Mouse (Mus musculus) heart, adult 18-20 months (tissue): ENCODE results near the gene H6pd. TPM values are rescaled to one million over a fixed set of nuclear protein-coding genes. Genes with fewer than 3 reads are reported as not detected.

Source experiments
- DNase-seq, 2 experiments: peaks; one replicate each; pipeline ENCODE4 v3.0.0; 2021 to 2022; ENCODE audit warnings: mixed read lengths in 1 of 2
- total RNA-seq, 2 experiments: library from RNA; stranded (reverse); gene quantifications; 2 replicates each; pipeline ENCODE4 v1.2.3; 2021

Gene H6pd
- total RNA-seq, 2 experiments from 2014 or later: 35.4 to 48.7 TPM

DNA sequence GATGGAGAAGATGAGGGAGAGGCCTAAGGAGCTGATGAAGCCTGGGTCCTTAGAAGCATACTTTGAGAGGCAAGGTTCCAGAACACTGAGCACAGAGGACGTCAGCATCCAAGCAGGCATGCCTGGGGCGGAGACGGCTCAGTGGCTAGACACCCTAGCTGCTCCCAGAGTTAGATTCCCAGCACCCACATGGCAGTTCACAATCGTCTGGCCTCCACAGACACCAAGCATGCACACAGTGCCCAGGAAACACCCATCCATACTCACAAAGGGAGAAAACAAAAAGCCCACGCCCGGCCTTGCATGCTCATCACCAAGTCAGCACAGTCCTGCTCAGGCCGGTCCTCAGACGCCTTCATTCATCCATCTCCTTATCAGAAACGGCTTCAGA is 9.3 kb downstream of the H6pd start:
- DNase-seq: peak in 1 of 2 experiments; percentile 38

DNA sequence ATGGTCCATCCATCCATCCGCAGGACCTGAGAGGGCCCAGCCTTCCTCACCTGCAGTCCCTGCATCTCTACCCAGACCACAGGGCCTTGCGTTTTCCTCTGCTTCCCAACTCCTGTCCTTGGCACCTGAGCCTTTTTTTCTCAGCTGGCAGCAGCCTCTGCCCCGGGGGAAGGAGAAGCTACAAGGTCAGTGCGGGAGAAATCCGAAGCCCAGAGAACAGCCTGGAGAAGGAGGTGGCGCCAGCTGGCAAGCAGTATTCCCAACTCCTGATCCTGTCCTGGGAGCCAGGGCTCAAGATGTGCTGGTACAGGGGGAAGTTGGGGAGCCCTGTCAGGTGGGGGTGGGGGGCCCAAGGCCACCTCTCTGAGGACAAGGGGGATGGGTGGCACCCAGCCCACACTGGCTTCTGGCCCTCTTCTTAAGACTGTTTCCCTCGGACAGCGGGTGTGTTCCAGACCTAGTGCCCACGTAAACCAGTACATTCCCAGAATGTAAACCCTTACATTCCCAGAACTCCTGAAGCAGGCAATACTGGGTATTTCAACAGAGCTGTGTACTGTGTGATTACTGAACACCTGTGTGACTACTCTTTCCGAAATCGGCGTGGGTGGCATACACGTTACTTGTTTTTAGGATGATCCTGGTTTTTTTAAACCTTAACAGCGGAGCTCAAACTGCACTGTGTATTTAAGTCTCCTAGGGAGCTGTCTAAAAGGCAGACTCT is 9.9 kb downstream of the H6pd start:
- DNase-seq: peak; percentile 80 to 88

DNA sequence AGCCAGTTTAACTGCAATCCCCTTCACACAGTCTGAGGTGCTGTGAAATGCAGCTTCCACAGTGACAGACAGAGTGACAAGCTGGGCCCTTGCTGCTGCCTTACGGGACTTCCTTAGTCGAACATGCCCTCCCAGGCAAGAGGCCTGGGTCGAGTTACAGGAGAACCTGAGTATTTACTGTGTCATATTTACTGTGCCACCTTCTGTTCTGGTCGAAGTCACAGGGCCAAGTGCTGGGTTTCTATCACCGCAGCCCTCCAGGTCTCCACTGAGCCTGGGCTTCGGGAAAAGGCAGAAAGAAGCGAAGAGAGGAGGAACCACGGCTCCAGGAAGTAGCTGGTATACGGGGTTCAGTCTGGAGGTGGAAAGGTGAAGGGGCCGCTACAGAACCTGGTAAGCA is 10.8 kb downstream of the H6pd start:
- no peak for DNase-seq

DNA sequence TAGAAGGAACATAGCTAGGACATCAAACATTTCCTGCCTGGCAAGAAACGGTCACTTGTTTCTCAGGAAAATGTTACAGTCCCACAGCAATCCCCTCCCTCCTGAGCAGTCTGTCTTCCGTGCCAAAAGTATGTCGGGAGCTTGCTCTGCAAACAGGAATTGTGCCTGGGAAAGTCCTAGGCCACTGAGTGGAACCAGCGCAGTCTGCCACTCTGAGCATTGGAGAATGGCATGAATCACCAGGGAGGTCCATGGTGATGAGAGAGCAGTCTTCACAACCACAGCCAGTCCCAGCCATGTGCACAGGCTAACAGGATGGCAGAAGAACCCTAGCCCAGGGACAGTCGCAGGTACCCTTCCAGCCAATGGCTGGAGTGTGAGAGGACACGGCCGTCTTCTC is 12.4 kb downstream of the H6pd start:
- peak in 1 of 2 experiments; percentile 35 for DNase-seq

DNA sequence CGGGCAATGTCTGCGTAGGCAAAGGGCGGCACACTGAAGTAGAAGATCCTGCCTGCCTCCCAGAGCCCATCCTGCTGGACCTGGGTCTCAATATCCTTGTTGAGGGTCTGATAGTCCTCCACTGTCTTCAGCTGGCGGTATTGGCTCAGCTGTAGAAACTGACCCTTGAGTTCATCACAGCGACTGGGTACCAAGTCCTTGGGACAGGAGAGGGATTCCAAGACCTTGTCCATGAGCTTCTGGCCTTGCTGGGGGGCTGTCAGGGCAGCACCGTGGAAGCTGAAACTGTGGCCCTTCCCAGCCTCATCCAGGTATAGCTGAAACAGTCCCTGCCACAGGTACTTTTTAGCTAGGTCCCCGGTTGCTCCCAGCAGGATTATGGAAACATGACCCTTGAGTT is 12.9 kb downstream of the H6pd start:
- DNase-seq: no peak

DNA sequence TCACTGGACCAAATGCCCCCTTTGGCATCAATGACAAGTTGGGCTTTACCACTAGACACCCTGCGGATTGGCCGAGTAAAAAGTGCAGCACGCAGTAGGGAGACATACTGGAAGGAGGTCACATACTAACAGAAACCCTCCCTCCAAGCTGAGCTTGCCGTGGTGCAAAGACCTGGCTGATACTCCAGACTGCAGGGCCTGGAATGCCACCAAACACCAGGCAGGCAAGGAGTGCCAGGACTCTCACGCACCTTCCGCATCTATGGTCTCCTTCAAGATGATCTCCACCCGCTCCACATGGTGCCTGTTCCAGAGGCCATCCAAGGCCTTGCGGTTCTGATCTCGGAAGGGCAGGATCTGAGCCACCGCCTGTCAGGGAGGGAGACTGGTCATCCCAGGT is 14.6 kb downstream of the H6pd start:
- DNase-seq: no peak

DNA sequence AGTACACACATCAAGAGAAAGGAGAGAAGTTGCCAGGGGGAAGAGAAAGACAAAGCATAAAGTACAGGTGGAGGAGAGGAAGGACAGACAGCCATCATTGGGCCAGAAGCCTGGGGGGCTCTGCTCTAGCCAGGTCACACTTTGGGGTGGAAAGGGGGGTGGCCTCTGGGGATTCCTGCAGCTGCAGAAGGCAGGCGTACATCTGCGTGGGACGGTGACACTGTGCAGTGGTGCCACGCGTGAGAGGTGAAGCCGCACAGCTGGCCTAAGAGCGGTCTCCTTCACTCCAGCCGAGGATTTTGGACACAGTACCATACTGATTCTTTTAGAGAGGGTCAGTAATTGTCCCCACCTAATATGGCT is 16.2 kb downstream of the H6pd start:
- no peak for DNase-seq

DNA sequence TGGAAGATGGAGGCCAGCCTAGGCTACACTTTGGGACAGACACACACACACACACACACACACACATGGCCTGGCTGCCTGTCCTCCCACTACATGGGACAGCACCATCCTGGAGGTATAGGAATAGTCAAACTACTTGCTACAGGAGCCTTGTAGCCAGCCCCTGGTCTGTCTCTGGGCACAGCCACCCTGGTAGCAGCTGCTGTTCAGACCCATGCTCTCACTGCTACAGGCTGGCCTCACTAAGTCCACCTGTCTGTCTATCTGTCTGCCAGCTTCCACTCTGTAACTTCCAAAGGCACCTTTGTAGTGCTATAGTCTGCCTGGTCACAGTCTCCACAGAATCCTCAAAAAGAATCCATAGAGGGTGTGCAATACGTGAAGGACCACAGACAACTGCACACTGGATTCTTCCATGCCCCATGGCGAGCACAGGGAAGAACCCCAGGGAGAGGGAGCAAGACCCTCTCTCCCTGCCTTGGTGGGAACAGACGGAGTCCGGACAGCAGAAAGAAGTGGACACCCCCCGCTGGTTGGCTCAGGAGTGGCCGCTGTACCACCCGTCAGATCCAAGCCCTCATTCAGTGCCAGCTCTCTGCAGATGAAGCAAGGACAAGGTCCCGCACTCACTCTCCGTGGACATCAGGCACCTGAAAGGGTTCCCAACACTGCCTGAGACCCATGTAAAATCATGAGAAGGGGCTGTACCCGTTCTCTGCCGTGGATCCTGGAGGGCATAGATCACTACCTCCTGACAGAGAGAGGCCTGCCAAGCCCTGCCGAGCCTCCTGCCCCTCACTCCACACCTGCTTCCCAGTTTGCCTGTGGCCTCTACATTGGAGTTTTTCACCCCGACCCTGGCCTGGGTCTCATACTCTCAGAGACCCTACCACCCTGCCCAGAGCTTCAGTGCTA is 16.8 kb downstream of the H6pd start:
- no peak for DNase-seq

DNA sequence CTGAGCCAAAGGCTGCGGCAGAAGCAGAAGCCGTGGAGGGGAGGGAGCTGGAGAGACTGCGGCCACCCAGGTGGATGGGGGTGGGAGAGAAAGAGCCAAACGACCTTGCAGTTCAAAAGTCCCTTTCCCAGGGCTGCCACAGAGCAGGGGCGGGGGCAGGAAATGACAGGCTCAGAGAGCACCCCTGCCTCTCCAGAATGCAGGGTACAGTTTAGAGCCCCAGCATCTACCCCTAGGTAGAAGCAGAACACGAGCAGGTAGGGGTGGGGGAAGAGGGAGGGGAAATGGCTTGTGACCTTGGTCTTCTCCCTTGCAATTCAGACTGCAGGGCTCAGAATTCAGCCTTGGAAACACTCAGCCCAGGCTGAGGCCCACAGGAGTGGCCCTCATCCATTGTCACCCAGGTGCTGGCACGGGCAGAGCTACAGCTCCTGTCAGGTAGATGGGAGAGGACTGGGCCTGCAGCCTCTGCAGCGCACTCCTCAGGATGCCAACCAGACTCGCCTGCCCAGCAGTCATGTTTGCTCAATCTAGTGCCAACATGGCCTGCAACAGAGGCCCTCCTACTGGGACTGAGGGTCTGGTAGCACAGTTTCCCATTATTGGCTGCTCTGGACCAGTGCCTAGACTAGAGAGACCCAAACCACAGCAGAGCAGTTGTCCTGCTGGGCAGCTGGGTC is 17.7 kb downstream of the H6pd start:
- no peak for DNase-seq

DNA sequence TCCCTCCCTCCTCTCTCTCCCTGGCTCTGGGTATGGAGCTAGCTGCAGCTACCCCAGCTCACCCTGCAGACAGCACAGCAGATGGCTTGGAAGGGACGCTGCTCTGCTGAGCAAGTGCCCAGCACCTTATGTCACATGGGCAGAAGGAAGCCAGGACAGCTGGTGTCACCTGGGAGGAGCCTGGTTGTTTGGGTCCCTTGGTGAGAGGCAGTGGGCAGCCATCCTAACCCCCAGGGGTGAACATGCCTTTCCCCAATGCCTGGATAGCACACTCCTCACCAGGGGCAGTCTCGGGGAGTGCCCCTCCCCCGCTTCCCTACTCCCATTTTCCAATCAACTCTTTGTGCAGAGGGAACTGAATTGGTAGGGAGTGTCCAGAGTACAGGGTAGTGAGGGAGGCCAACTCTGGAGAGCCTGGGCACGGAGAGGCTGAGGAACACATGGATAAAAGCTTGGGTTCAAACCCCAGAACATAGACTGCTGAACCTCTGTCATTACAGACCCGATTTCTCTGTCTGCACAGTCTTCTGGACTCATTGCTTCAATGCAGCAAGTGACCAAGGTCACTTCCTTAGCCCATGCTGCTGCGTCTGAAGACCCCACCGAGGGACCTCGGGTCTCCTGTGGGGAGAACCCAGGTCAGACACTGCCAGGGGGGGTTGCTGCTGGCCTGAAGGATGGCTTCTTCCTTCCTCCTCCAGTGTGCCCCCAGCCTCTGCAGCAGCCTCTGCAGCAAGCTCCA is 18.4 kb downstream of the H6pd start:
- peak; percentile 76 to 82 for DNase-seq

DNA sequence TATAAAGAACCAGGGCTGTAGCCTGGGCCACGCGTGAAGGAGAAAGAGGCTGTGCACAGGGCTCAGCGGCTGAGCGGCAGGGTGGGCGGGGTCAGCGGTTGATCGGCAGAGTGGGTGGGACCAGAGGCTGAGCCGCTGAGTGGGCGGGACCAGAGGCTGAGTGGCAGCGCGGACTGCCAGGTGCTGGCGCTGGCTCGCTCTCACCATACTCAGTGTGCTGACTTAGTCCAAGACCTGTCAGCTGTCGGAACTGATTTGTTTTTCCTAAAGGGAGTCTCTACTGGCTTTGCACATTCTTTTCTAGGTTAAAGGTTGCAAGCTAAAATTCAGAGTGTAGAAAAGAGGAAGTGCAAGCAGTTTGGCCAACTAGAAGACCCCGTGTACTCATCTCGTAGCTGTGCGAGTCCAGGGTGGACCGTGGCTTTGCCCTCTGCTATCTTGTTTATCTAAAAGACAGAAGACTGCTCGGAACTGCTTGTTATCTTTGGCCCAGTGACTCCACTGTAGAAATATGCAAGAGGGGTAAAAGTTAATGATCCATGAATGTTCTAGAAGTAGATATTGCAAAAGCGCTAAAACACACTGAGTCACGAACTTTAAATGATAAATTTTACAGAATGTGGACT is 19.8 kb downstream of the H6pd start:
- DNase-seq: peak; percentile 92 to 94

DNA sequence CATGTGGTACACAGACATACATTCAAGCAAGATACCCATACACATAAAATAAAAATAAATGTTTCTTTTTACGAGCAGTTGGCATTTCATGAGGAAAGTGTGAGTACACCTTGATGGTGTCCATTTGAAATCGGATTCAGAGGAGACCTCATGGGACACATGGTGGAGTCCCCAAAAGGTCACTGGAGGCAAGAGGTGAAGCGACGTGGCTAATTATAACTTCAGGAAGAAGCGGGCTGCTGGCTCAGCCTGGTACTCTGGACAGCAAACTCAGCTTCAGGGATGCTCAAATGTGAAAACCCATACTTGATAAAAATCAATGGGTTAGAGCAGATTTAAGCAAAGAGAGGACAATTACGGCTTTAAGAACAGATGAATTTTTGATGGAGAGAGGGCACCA is 20.5 kb downstream of the H6pd start:
- no peak for DNase-seq

DNA sequence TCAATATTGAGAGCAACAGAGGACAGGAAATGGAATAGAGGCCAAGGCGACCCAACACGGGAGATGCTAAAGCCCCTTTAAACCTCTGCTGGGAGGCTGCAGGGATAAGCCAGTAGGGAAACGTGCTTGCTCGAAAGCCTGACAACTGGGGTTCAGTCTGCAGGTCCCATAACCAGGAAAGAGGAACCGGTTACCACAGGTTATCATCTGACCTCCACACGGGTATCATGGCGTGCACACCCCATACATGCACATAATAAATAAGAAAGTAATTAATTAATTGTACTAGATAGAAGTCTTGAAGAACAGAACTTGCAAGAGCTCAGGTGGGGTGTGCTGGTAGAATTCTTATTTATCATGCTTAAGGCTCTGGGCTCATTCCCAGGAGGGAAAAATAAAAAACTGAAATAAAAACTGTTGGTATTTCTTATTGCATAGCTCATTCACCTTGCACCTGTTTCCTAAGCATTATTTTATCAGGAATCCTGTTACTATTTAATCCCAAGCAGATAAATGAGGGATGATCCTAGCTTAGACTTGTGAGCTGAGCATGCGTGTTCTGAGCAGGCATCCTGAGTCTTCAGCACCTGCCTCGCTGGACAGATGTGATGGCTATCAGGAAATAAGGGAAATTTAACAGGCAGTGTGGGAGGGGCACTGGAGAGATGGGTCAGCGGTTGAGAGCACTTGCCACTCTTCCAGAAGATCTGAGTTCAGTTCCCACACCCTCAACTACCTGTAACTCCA is 22.0 kb downstream of the H6pd start:
- no peak for DNase-seq

DNA sequence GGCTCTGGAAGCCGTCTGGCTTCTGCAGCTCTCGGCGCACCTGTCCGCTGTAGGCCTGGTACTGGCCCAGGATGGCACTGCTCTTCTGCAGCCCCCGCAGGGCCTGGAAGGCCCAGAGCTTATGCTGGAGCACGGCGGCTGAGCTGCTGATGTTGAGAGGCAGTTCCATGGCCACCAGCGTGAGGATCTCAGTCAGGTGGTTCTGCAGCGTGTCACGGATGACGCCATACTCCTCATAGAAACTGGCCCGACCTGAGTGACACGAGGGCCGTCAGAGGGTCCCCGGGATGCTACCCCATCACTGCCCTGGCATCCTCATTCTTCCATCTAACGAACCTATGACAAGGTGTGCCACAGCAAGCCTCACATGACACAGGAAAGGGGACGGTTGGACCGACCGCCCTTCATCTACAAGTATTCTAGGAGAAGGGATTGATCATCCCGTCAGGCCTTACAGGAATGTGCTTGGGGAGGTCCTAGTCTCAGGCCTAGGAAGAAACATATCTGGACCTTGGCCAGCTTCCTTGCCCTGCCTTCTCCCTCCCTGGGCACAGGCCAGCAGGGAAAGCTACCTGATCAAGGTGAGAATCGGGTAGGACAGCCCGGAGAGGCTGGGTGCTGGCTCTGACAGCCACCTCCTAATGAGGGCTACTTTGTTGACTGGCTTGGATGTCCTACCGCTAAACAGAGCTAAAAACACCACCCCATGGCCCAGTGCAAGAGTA is 24.7 kb downstream of the H6pd start:
- no peak for DNase-seq

DNA sequence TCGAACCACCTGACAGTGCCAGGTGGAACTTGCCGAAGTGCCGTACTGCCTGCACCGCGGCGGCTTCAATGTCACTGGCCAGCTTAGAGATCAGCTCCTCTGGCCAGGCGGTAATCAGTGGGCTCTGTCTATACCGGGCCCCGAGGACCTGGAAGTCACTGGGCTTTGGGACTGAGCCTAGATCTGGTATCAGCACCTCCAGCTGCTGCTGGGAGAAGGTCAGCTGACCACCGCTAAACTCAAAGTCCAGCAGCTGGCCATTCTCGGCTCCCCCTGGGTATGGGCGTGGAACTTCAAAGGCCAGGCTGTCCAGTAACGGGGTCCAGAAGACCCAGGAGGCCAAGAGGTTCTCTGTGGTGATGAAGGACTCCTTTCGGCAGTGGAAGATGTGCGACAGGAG is 26.7 kb downstream of the H6pd start:
- DNase-seq: peak in 1 of 2 experiments; percentile 8

DNA sequence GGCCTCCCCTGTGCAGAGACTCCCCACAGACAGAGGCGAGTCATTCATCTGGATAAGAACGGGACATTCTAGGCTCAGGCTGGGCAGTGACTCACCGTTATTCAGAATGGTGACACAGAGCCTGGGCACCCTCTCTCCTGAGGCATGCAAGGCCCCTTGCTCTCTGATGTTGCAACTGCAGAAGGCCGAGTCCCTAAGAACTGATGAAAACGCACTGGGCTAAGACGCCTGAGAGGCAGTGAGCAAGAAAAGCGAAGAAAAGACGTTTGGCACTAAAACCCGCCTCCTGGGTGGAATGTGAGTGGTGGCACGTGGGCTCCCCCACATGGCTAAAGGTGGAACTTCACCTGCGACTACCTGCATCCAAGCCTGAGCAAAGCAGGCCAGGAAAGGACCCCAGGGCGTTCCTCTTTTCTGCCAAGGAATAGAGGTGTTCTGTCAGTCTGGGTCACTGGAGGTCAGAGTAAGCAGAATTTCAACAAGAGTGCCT is 29.0 kb downstream of the H6pd start:
- peak; percentile 76 to 90 for DNase-seq

DNA sequence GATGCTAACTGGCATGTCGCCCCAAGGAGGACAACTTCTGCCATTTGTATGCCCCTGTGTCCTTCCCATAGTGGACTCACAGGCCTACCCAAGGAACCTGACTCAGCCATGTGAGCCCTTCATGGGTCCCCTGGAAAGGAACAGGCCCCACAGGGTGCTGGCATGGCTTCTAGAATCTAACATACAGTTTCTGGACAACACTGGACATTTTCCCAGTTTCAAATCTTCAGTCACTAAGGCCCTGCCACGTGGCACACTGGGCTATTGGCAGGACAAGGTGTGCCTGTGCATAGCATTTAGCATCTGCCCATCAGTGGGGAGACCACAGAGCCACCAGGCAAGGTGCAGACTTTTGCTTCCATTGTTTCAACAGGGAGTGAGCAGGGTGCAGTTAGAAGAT is 30.0 kb downstream of the H6pd start:
- peak in 1 of 2 experiments; percentile 21 for DNase-seq

DNA sequence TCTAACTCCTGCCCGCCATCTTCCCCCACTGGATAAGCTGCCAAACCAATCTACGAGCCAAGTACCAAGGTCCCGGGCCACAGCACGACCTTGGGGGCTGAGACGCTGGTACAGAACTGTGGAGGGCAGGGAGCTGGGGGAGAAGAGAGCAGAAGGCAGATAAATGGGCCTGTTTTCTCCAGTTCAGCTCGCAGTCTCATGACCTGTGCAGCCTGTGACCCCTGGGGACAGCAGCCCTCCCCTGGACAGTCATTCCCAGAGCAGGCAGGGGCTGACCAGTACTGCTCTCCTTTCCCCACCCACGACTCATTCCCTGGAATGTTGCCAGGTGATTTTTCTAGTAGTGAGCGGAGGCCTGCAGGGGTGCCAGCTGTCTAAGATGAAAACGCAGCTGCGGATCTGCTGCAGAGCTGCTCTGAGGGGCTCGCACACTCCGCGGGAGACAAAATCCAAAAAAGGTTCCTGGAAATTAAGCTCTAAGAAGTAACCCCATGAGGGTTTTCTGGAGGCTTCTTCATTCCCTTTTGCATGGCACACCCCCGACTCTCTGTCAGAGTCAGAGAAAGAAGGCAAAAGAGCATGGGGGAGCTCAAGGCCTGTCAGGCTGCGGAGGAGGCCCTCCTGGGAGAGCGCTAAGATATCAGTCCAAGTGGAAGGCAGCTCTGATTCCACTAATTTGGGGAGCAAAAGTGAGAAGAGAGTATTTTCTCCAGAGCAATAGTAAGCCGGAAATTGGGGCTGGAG is 30.9 kb downstream of the H6pd start:
- DNase-seq: peak in 1 of 2 experiments; percentile 54

DNA sequence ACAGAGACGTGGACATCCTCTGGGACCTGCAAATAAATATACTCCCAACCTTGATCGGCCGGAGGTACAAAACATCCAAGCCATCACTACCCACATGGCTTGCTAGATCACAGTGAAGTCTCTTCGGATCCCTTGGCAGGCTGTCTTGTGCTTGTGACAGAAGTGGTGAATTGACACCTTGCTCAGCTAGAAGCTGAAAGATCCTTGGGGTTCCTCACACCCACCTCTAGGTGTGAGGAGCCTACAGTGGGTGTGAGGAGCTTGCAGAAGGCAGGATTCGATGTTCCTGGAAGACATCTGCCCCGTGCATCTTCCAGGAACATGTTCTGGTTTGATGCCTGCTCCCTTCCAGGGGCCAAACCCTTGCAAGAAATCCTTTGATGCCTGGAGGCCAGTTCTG is 31.6 kb downstream of the H6pd start:
- DNase-seq: no peak
